Mouse (Mus musculus): Measurements from ENCODE around the gene Gm38394.

- TF ChIP-seq EP300 (optimal IDR thresholded peaks at IDR 0.05) (no peak), CTCF (IDR thresholded peaks at IDR 0.05; ENCODE audit: low read depth) (no peak)
These were observed 36.1 kb downstream of the Gm38394 start for GRCm38 (mm10) chr1:133625052-133625451.

Measured in stomach, postnatal 0 days (tissue).